Mouse (Mus musculus): ENCODE measurements around the gene Pafah2.
A peak's percentile ranks its signal among the peaks of the same experiment; 100 is the strongest.

The Pafah2 gene

DNA sequence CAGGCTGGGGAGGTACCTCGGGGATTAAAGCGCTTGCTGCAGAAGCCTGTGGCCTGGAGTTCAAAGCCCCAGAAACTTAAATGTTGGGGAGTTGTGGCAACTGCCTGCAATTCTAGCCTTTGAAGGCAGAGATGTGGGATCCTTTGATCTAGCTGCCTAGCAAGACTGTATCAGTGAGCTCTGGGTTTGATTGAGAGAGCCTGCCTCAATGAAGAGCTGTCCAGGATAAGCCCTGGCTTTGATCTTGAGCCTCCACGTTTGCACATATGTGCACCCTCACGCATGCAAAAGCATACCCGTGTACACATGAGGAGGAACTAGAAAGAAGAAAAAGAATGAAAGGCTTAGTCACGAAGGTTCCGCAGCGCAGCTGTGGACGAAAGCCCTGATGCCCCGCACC, 40.5 kb downstream of the Pafah2 start:
- Histone ChIP-seq H3K27me3 (ENCODE audit: insufficient read depth, low read length) (no peaks in the 10 kb centered on the region), H3K9me3 (ENCODE audit: low read length) (no peaks in the 10 kb centered on the region), H3K4me3 (replicated peaks; ENCODE audit: low read length) (peak overlapping the region; percentile 68), H3K36me3 (ENCODE audit: insufficient read depth, low read length) (no peaks in the 10 kb centered on the region), H3K4me1 (replicated peaks; ENCODE audit: low read depth, low read length) (peaks cover 24% of the 10 kb centered on the region)
- TF ChIP-seq POU5F1 (IDR thresholded peaks at IDR 0.05; ENCODE audit: borderline replicate concordance, low read length) (no peak), NANOG (IDR thresholded peaks at IDR 0.05; ENCODE audit: borderline replicate concordance, low read length) (no peak)

DNA sequence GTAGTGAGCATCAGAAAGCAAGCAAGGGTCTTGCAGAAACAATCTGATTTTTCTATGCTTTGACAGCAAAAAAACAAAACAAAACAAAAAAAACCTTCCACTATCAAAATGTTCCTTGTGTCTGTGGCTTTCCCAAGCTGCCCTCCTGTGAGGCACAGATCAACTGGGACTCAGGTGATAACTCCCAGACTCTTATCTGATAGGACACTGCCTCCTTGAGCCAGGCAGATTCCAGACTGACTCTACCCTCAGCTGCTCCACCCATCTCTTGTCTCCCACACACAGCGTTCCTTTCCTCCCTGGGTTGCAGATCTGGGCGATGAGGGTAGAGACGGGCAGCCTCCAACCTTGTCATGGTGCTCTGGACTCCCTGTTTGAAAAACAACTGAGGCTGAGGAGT, 43.0 kb downstream of the Pafah2 start:
- Histone ChIP-seq H3K4me1 (replicated peaks; ENCODE audit: low read depth, low read length) (peaks cover 35% of the 10 kb centered on the region), H3K9me3 (ENCODE audit: low read length) (peaks cover 9% of the 10 kb centered on the region), H3K27me3 (ENCODE audit: insufficient read depth, low read length) (0 out of 2 replicates have a peak, but pooled peaks cover 6% of the 10 kb centered on the region), H3K36me3 (ENCODE audit: insufficient read depth, low read length) (no peaks in the 10 kb centered on the region), H3K4me3 (replicated peaks; ENCODE audit: low read length) (no peak overlapping the region)
- no peak for TF ChIP-seq CTCF (conservative IDR thresholded peaks at IDR 0.05; ENCODE audit: low read length)

DNA sequence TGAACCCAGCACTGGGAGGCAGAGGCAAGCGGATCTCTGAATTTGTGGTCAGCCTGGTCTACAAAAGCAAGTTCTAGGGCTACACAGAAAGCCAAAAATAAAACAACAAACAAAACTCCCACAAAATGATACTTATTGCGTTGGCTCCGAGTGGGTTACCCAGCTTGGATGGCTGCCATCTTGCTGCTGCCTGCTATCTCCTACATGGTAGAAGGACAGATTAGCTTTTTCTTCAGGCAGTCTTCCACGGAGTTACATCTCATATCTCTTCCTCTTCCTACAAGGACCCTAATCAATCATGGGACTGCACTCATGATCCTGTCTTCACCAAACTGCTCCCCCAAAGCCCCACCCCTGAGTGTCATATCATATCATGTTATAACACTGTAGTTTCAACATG, 43.8 kb downstream of the Pafah2 start:
- Histone ChIP-seq H3K9me3 (ENCODE audit: low read length) (peaks cover 9% of the 10 kb centered on the region), H3K27me3 (ENCODE audit: insufficient read depth, low read length) (0 out of 2 replicates have a peak, but pooled peaks cover 6% of the 10 kb centered on the region), H3K4me1 (replicated peaks; ENCODE audit: low read depth, low read length) (peaks cover 42% of the 10 kb centered on the region), H3K36me3 (ENCODE audit: insufficient read depth, low read length) (no peaks in the 10 kb centered on the region), H3K4me3 (replicated peaks; ENCODE audit: low read length) (no peak overlapping the region)
- TF ChIP-seq CTCF (conservative IDR thresholded peaks at IDR 0.05; ENCODE audit: low read length) (no peak), NANOG (IDR thresholded peaks at IDR 0.05; ENCODE audit: borderline replicate concordance, low read length) (no peak), POU5F1 (IDR thresholded peaks at IDR 0.05; ENCODE audit: borderline replicate concordance, low read length) (no peak)

DNA sequence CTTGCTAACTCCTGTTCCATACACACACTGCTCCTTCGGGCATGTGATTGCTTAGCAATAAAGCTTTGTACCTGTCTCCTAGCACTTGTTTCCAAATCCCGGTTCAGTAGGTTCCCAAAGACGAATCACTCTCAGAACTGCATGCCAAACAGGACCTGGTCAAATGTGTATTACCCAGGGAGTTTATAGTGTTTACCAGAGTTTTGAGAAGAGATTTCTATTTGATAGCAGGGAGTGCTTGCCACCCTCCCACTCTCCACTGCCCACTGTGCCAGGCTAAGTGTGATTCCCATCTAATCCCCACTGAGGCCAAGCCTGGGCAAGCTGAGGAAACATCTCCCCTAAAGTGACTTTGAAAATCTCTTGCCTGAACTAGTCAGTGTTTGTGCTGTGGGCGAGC, 46.1 kb downstream of the Pafah2 start:
- no peak for TF ChIP-seq CTCF (conservative IDR thresholded peaks at IDR 0.05; ENCODE audit: low read length)
- TF ChIP-seq POU5F1 (IDR thresholded peaks at IDR 0.05; ENCODE audit: borderline replicate concordance, low read length) = no peak

DNA sequence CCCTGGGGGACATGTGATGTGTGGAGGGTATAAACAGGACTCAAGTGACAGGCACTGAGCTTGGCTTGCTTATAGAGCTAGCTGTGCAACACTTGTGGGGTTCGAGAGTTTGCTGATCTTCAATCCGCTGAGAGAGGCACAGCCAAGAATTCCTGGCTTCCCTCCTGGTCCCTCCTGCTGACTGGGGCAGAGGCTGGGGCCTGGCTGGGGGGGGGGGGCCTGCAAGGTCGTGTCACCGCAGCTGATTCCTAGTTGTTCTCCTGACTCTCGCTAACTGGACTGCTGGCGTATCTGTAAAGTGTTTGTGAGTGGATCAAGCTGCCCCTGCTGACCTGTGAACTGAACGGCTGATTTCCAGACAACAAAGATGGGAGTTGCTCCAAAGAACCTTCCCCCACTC, 47.5 kb downstream of the Pafah2 start:
- H3K36me3 ChIP-seq (ENCODE audit: insufficient read depth, low read length) = no peaks in the 10 kb centered on the region
- peaks cover 59% of the 10 kb centered on the region for H3K4me1 ChIP-seq (replicated peaks; ENCODE audit: low read depth, low read length)
- peaks cover 9% of the 10 kb centered on the region for H3K9me3 ChIP-seq (ENCODE audit: low read length)
- no peak for TF ChIP-seq CTCF (conservative IDR thresholded peaks at IDR 0.05; ENCODE audit: low read length)
- no peak for TF ChIP-seq NANOG (IDR thresholded peaks at IDR 0.05; ENCODE audit: borderline replicate concordance, low read length)
- TF ChIP-seq POU5F1 (IDR thresholded peaks at IDR 0.05; ENCODE audit: borderline replicate concordance, low read length) = no peak
- 0 out of 2 replicates have a peak, but pooled peaks cover 6% of the 10 kb centered on the region for H3K27me3 ChIP-seq (ENCODE audit: insufficient read depth, low read length)
- H3K4me3 ChIP-seq (replicated peaks; ENCODE audit: low read length) = no peak overlapping the region

More for the DNA sequence above, 46.1 kb downstream of the Pafah2 start:
- peaks cover 54% of the 10 kb centered on the region for H3K4me1 ChIP-seq (replicated peaks; ENCODE audit: low read depth, low read length)
- H3K36me3 ChIP-seq (ENCODE audit: insufficient read depth, low read length) = no peaks in the 10 kb centered on the region
- no peak overlapping the region for H3K4me3 ChIP-seq (replicated peaks; ENCODE audit: low read length)
- peaks cover 9% of the 10 kb centered on the region for H3K9me3 ChIP-seq (ENCODE audit: low read length)
- 0 out of 2 replicates have a peak, but pooled peaks cover 6% of the 10 kb centered on the region for H3K27me3 ChIP-seq (ENCODE audit: insufficient read depth, low read length)

DNA sequence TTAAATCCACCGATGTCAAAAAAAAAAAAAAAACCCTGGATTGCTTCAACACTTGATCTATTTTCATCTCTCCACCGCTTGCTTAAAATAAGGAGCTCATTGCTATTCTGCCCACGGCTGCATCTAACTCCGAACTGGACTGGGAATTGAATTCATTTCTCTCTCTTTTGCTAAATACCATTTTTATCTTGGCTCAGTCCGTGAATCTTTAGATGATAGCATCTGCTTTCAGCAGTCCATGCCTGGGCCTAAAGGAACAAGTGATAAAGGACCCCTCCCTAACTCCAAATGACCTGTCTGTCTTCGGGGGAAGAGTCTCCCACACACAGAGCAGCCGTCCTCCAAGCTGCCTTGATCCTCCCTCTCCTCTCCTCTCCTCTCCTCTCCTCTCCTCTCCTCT, 48.8 kb downstream of the Pafah2 start:
- H3K36me3 ChIP-seq (ENCODE audit: insufficient read depth, low read length) = no peaks in the 10 kb centered on the region
- H3K27me3 ChIP-seq (ENCODE audit: insufficient read depth, low read length) = 0 out of 2 replicates have a peak, but pooled peaks cover 6% of the 10 kb centered on the region
- no peak for TF ChIP-seq POU5F1 (IDR thresholded peaks at IDR 0.05; ENCODE audit: borderline replicate concordance, low read length)
- no peak for TF ChIP-seq NANOG (IDR thresholded peaks at IDR 0.05; ENCODE audit: borderline replicate concordance, low read length)
- TF ChIP-seq CTCF (conservative IDR thresholded peaks at IDR 0.05; ENCODE audit: low read length) = no peak
- H3K4me3 ChIP-seq (replicated peaks; ENCODE audit: low read length) = no peak overlapping the region
- peaks cover 61% of the 10 kb centered on the region for H3K4me1 ChIP-seq (replicated peaks; ENCODE audit: low read depth, low read length)
- peaks cover 9% of the 10 kb centered on the region for H3K9me3 ChIP-seq (ENCODE audit: low read length)

DNA sequence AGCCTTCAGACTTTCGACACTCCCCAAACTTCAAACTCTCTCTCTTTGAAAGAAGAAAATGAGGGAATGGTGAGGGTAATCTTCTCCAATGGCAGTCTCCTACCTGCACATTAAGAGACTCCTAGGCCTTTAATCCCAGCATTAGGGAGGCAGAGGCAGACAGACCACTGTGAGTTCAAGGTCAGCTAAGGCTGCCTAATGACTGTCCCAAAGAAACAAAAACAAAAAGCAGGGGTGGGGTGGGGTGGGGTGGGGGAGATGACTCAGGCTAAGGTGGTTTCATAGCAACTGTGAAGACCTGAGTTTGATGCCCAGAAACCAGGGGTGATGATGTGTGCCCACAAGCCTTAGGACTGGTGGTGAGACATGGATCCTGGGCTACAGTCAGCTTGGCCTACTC, 49.4 kb downstream of the Pafah2 start:
- H3K9me3 ChIP-seq (ENCODE audit: low read length) = peaks cover 9% of the 10 kb centered on the region
- 0 out of 2 replicates have a peak, but pooled peaks cover 6% of the 10 kb centered on the region for H3K27me3 ChIP-seq (ENCODE audit: insufficient read depth, low read length)
- peak overlapping the region; percentile 35 for H3K4me3 ChIP-seq (replicated peaks; ENCODE audit: low read length)
- peaks cover 66% of the 10 kb centered on the region for H3K4me1 ChIP-seq (replicated peaks; ENCODE audit: low read depth, low read length)
- TF ChIP-seq POU5F1 (IDR thresholded peaks at IDR 0.05; ENCODE audit: borderline replicate concordance, low read length) = no peak
- H3K36me3 ChIP-seq (ENCODE audit: insufficient read depth, low read length) = no peaks in the 10 kb centered on the region

DNA sequence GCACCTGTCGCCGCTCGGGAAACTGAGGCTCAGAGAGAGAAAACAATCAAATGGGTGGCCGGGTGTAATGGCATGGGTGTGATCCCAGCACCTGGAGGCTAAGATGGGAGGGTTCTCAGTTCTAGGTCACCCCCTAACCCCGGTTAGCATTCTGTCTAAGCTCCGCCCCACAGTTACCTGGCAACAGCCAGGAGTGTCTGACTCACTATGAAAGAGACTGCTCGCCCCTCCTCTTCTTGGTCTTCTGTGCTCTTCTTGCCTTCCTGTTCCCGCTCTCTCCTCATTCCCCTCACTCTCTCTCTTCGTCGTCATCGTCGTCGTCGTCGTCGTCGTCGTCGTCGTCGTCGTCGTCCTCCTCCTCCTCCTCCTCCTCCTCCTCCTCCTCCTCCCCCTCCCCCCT, 51.8 kb downstream of the Pafah2 start:
- peaks cover 77% of the 10 kb centered on the region for H3K4me1 ChIP-seq (replicated peaks; ENCODE audit: low read depth, low read length)
- TF ChIP-seq POU5F1 (IDR thresholded peaks at IDR 0.05; ENCODE audit: borderline replicate concordance, low read length) (no peak), CTCF (conservative IDR thresholded peaks at IDR 0.05; ENCODE audit: low read length) (no peak), NANOG (IDR thresholded peaks at IDR 0.05; ENCODE audit: borderline replicate concordance, low read length) (no peak)

DNA sequence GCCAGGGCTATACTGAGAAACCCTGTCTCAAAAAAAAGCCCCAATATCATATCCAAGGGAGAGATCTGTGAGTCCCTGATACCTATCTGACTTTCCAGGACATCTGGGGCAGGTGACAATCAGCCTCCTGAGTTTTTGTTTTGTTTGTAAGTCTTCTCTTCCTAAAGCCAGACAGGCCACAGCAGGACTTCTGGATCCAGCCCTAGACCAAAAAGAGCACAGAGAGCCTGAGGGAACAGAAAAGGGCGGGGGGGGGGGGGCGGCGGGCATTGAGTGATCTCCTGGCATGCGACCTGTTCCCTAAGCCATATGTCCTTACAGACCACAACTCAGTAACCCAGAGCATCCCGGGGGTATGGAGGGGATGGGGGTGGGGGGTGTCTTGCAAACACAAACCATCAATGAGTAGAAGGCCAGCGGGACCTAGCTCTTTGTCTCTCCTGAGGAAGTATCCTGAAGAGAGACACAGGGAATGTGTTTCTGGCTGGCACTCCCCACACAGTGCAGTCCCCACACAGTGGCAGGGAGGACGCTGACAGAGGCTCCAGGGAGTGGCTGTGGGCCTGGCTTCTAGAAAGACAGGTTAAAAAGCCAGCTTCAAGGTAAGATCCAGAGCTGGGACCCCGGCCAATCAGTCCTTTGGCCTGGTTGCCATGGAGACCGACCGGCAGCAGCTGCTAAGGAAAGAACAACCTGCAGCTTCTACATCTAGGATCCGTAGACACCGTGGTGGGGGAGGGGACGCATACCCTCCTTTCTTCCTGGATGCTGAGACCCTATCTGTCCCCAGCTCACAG, 53.7 kb downstream of the Pafah2 start:
- Histone ChIP-seq H3K4me3 (replicated peaks; ENCODE audit: low read length) (peak overlapping the region; percentile 48), H3K27me3 (ENCODE audit: insufficient read depth, low read length) (peaks cover 11% of the 10 kb centered on the region; the same call in 1 of the 2 replicates), H3K36me3 (ENCODE audit: insufficient read depth, low read length) (no peaks in the 10 kb centered on the region), H3K4me1 (replicated peaks; ENCODE audit: low read depth, low read length) (peaks cover 76% of the 10 kb centered on the region), H3K9me3 (ENCODE audit: low read length) (no peaks in the 10 kb centered on the region)
- TF ChIP-seq NANOG (IDR thresholded peaks at IDR 0.05; ENCODE audit: borderline replicate concordance, low read length) (no peak), POU5F1 (IDR thresholded peaks at IDR 0.05; ENCODE audit: borderline replicate concordance, low read length) (no peak), CTCF (conservative IDR thresholded peaks at IDR 0.05; ENCODE audit: low read length) (no peak)

More for the DNA sequence above, 51.8 kb downstream of the Pafah2 start:
- Histone ChIP-seq H3K9me3 (ENCODE audit: low read length) (peaks cover 2% of the 10 kb centered on the region), H3K36me3 (ENCODE audit: insufficient read depth, low read length) (no peaks in the 10 kb centered on the region), H3K4me3 (replicated peaks; ENCODE audit: low read length) (peak overlapping the region; percentile 56), H3K27me3 (ENCODE audit: insufficient read depth, low read length) (peaks cover 2% of the 10 kb centered on the region; the same call in 1 of the 2 replicates)

Measured in E14TG2a.4 (cell line).